Mouse (Mus musculus) cerebellum, adult 11 months (tissue): ENCODE measurements at regions not wholly inside any gene's neighbourhood (a gene's known extent, or its start where the extent isn't known, plus 50 kb on each side); places are given as distances from the start of the nearest gene placed in this dataset.

Experiments
- DNase-seq: peaks from one replicate; pipeline ENCODE4 v3.0.0; 2022

DNA sequence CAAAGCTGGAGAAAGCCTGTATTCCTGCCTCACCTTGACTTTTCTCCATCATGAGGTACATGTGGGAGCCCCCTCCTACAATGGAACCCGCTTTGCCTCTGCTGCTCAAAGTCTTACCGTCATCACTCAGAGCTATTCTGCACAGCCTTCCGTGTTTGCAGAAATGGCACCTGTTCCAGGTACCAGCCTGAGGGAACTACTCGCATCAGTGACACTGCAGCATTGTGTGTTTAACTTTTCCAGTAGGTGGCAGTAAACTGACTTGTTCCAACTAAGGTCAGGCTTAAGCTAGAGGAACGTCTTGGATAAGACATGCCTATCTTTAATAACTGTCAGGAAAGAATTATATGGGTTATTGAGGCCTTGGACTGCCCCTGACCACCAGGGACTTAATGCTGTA lies 71.4 kb downstream of the Fam173b start:
- peak; percentile 20 for DNase-seq

GRCm38 (mm10) chr15:31676771-31677191 lies 75.1 kb downstream of the Fam173b start:
- DNase-seq = no peak

DNA sequence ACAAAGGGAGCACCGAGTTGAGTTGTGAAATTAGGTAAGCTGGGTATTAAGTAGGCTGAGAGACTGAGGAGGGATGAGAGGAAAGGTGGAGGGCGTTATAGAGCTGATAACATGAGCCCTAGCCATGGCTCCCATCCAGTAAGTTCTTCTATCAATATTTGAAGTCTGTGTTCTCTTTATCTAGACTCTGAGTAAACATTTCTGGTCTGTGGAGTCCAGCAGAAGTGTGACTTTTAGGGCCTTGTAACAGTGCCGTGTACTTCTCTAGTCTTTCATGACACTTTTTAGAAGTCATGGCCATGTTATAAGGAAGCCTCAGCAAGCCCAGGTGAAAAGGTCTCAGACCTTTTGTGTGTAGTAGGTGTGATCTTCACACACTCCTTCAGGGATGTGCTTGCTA lies 91.5 kb downstream of the Fam173b start:
- DNase-seq = no peak

DNA sequence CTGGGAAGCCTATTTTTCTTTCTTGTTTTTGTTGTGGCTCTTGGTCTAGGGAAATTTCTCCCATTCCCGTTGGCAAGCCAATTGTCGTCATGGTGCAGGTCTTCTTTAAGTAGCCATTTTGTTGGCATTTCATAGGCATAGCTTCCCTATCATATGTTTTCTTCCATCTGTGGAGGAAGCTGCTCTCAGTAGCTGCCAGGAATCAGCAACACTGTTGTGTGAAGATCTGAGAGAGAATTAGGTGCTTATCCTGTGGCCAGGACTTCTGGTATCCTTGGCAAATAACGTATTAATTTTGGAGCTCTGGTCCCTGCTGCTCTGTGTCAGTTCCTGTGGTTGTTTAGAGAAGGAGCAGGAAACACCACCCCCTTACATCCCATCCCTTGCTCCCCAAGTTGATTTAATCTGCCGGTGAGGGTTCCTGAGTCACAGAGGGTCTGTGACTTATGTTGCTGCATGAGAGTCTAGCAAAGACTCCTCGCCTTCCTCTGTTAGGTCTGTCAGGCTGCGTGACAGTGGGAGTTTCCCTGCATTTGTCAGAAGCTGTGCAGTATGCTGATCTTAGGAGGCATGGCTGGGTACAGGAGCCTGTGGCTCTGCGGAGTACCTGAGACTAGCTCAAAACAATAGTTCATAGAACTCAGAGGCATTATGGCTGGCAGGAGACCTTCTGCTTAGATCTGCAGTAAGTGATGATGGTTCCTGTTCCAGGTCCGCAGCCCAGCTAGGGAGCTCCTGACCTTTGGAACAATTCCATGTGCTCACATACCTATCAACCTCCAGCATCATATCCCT lies 93.4 kb downstream of the Fam173b start:
- no peak for DNase-seq

DNA sequence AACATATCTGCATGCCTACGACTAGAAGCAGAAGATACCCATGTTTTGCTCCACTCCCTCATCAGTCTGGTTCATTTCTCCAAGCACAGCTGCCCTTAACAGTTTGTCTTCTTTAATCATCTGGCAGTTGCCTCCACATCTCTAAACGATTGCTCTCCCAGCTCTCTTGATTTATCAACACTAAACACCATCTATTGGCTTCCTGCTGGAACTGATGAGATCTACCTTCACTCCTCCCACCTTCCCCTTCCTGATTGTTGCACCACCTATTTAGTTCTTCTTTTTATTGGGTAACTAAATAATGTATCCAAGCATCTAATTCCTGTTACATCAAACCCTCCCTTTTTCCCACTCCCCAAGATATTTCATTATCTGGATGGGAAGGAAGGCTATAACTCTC lies 101.7 kb downstream of the Fam173b start:
- DNase-seq = no peak

DNA sequence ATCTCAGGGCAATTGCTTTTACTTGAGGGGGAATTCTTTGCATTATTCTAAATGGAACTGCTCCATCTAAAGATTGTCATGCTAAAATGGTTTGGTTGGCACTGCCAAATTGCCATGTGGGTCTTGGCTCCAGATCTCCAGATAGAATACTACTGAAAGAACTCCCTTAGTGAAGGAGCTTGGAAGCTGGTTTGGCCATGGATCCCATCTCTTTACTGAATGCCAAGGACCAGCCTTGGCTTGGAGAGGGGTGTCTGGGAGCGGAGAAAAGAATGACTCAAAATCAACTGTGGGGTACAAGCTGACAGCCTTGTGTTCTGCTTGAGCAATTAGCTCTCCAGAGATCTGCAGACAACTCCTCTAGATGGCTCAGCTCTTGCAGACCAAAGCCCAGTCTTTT lies 105.8 kb downstream of the Fam173b start:
- DNase-seq = no peak

DNA sequence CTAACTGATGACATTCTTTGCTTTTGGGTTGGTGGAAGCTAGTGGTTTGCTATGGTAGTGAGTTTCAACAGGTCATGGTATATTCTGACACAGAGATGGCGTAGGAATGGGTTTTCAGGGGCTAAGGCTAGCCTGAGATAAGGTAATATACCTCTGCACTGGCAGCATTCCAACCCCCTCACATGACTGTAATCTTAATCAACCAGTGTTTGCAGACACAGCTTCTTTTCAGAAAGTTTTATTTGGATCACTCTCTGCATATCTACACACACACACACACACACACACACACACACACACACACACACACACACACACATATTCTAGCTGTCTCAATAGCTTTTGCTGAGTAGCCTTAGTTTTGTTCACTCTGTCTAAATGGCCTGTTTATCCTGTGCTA lies 119.4 kb downstream of the Fam173b start:
- no peak for DNase-seq

DNA sequence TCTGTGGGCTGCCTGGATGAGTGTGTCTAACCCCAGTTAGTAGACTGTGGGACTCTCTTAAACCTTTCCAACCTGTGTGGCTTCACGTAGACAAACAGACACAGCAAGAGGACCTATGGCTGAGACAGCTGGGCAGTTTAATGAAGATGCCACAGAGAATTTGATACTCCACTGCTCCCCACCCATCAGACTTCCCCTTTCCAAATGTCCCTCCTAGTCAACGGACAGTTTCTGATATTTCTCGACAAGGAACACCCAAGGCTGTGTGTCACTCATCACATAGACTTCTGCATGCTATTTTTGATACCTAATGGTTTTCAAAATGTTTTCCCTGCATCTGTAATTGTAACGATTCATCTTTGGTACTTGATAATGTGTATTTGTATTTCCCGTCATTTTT lies 120.8 kb downstream of the Fam173b start:
- DNase-seq = no peak

DNA sequence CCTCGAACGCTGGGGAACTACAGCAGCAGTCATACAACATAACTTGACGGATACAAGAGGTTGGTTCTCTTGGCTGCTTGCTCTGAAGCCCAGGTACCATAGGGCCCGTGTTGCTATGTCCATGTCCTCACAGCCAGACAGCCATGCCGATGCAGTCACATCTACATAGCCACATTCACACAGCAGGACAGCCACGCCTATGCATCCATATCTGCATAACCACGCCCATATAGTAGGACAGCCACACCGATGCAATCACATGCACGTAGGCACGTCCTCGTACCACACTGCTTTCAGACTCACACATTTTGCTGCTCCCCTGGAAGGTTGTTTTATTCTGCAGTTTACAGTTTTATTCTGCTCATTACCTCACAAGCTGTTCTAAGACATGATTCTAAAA lies 122.6 kb downstream of the Fam173b start:
- DNase-seq = no peak

DNA sequence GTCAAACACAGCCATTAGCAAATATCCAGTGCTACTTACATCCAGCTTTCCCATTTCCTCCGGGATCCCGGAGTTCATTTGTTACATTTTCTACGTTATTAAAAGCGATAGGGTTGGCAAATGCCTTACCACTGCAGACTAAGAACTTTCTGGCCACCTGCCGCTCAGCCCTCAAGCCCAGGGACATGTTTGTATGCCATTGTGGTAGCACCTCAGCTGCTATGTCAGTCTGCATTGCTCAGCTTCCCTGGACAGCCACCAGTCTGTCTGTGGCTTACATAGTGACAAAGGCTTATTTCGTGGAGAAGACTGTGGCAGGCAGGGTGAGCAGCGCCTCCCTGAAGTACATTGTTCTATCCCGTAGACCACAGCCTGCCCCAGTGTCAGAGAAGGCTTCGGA lies 127.5 kb downstream of the Fam173b start:
- no peak for DNase-seq

DNA sequence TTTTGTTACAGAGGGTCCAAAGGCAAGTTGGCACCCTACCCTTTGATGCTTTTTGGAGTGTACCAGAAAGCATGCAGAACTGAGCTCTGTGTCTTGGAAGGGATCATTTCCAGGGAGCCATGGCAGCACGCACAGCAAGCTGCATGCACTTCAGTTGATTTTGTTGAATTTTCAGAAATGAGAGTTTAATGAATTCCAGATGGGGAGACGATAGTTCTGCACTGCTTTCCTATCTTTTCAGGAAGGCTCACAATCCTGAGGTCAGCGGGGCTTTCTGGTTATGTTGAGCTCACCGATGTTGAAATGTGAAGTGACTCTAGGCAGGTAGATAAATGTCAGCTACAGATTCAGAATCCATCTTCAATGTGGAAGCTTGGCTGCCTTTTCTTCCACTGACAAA lies 140.0 kb downstream of the Fam173b start:
- DNase-seq = no peak

DNA sequence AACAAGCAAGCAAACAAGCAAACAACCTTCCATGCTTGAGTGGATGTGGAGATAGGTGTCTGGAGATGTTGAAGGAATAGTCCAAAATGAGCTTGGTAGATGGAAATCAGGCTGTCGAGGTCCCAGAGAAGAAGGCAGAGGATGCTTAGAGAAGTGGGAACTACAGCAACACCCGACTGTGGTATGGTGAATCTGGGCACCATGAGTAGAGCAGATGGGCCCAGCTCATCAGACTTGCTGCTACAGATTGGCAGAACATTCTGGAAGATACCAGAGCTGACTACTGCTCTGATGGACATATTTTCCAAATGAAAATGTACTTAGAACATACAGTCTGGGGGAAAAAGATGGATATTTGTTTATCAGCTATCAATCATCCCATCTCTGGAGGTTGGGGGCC lies 142.9 kb downstream of the Fam173b start:
- no peak for DNase-seq

GRCm38 (mm10) chr15:31752632-31753031 lies 151.0 kb downstream of the Fam173b start:
- no peak for DNase-seq

DNA sequence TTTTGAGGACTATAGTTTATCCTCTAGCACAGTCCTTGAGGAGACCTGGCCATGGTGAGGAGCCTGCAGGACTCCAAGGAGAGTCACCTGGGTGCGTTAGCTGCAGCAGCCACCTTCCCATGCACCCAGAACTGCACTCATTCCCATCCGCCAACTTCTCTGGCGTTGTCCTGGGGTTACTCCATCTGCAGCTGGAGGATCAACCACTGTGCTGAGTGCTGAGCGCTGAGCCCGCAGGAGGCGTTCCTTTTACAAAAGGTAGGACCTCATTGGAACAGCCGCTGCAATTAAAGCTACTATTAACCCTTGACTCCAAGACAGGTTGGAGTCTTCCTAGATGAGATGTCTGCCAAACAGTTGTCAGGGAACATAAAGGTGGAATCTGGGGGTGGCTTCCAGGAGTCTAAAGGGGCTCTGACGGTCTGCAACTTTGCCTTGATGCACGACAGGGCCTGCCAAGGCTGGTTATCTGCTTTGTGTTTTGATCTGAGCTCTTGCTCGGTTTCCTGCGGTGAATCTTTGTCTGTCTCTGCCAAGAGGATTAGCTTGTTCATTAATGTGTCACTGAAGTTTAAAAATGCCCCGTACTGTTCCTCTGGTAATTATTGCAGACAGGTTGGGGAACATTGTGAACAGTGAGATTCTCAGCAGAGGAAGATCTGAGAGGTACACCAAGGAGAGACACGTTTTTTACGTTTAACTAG lies 152.1 kb downstream of the Fam173b start:
- peak; percentile 8 for DNase-seq

GRCm38 (mm10) chr15:31768959-31769844 lies 167.6 kb downstream of the Fam173b start:
- DNase-seq = no peak

DNA sequence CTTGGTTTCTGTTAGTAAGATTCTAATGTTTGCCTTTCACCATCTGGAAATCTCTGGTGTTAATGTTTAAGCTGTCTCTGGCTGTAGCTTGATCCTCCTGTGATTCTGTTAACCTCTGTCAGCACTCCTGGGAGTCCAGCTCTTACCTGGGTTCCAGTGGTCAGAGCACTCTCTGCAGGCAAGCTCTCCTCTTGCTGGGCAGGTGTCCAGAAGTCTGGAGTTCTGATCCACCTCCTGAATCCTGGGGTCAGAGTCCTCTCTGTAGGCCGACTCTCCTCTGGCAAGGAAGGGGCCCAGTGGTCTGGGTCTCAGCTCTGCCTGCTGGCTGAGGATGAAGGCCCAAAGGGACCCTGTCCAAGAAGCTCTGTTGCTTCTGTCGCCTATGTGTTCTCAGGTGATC lies 181.4 kb downstream of the Fam173b start:
- DNase-seq = no peak

GRCm38 (mm10) chr15:31785022-31785421 lies 183.4 kb downstream of the Fam173b start:
- no peak for DNase-seq

DNA sequence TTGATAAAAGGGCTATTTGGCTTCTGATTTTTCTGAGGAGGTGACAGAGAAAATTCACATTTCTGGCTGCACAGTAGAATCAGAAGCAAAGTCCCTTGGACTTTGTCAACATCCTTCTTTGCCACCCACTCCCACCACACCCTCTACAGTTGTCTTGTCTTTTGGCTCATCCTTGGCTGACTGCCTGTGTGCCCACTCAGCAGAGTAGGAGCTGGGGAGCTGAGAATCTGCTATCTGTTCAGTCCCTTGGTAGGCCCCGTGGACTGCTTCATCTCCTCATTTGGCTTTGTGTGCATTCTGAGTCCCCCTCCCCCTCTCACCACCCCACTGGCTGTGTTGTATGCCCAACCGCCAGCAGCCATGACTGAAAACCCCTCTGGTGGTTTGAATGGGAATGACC lies 197.2 kb downstream of the Fam173b start:
- DNase-seq = no peak

GRCm38 (mm10) chr15:31805522-31805921 lies 203.9 kb downstream of the Fam173b start:
- DNase-seq = peak; percentile 13

DNA sequence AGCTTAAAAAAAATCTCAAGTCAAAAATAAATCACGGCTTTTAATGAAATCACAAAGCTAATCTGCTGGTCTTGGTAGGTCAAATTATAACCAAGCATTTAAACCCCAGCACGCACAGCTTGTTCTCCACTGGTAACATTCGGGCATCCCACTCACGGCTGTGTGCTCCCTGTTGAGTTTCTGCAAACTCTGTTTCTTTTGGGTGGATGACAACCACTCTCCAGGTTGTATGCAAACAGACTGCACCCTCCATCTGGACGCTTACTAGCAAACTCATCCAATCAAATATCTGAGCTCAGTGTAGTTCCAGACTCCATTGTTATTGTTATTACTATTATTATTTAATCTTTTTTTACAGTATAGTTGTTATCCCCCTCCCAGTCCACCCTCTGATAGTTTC lies 213.9 kb downstream of the Fam173b start:
- DNase-seq = no peak

DNA sequence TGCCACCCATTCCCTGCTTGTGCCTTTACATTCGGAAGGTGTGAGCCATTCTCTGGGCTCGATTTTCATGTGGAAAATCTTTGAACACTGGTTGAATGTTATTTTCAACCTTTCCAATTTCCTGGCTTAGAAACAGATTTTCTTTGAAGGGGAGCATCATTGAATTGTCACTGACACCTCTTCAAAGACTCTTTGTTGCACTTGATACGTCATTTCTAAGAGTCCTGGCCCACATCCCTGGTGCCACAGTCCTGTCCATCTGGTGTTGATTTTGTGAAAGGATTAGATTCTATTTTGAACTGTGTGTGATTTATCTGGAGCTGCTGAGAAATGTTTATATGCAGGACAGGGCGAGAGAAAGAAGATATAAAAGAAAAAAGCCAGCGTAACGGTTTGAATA lies 217.6 kb downstream of the Fam173b start:
- DNase-seq = peak; percentile 22

GRCm38 (mm10) chr15:31827219-31827618 lies 225.6 kb downstream of the Fam173b start:
- peak; percentile 3 for DNase-seq

GRCm38 (mm10) chr15:31841519-31841918 lies 239.9 kb downstream of the Fam173b start:
- DNase-seq = no peak

GRCm38 (mm10) chr15:31854764-31855163 lies 253.1 kb downstream of the Fam173b start:
- DNase-seq = no peak
